Mouse (Mus musculus) olfactory bulb, adult 2 months (tissue): ENCODE results near the gene Anxa8. TPM values are rescaled to one million over a fixed set of nuclear protein-coding genes. Genes with fewer than 3 reads are reported as not detected.

Experiments used
- H3K27ac ChIP-seq: fragments of 200-500 bp; 2 replicates; pipeline ENCODE4 v1.5.1; 2012; ENCODE audit warnings: low read depth, low read length; ENCODE audit not compliant: insufficient read depth
- H3K4me1 ChIP-seq: fragments of 200-500 bp; 2 replicates; pipeline ENCODE4 v1.6.1; 2012; ENCODE audit warnings: low read length; ENCODE audit not compliant: control insufficient read depth, insufficient read depth
- H3K4me3 ChIP-seq: fragments of 200-500 bp; 2 replicates; pipeline ENCODE4 v1.5.1; 2012; ENCODE audit warnings: mild to moderate bottlenecking, low read depth, low read length, moderate library complexity; ENCODE audit not compliant: insufficient read depth
- CTCF ChIP-seq: fragments of 200-500 bp; IDR thresholded peaks from 2 replicates; pipeline ENCODE4 v1.5.1; 2012; ENCODE audit warnings: low read depth, mild to moderate bottlenecking, low read length, moderate library complexity; ENCODE audit not compliant: insufficient read depth
- POLR2A ChIP-seq: fragments of 200-500 bp; IDR thresholded peaks from 2 replicates; pipeline ENCODE4 v1.6.1; 2012; ENCODE audit warnings: mild to moderate bottlenecking, low read depth, low read length, moderate library complexity; ENCODE audit not compliant: insufficient read depth
- WGBS: fragments of 180-500 bp; shearing (Covaris S2); methylation state at CpG from one replicate; pipeline ENCODE4 v1.1.7; 2018; 5-methylcytosine and 5-hydroxymethylcytosine counted together
- polyA plus RNA-seq: library from polyadenylated mRNA; stranded (reverse); fragments of >200 nt; gene quantifications from 2 replicates; pipeline ENCODE4 v1.2.4, GENCODE M21; 2012; ENCODE audit warnings: low replicate concordance; ENCODE audit not compliant: missing spikeins, insufficient read depth, insufficient read length

Anxa8 gene
- polyA plus RNA-seq, 1 experiment = not detected

DNA sequence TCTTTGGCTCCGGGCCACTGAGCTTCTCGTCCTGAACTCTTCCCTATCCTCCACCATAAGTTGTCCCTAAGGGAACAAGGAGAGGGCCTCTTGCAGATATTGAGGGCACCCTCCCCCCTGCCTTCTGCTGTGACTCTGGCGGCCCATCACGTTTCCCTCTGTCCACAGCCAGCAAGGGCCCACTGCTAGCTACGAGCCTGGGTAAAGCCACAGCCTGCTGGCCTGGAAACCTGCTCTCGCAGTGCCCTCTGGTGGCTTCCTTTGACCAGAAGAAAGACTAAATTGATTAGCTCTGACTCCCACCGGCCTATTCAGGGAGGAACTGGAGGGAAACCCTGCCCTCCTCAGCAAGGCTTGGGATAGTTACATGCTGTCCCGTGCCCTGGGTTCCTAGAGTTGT lies 19.1 kb downstream of the Anxa8 start:
- H3K27ac ChIP-seq = no peak overlapping the region
- 30% methylated on average over 8 of the region's 8 CpGs for WGBS
- H3K4me1 ChIP-seq = no peaks in the 10 kb centered on the region
- TF ChIP-seq POLR2A (no peak), CTCF (peak; percentile 8; the same call in 1 of the 2 replicates)
- H3K4me3 ChIP-seq = no peak overlapping the region

- no peak overlapping the region for H3K4me3 ChIP-seq
- H3K27ac ChIP-seq = no peak overlapping the region
- 64% methylated on average over 12 of the region's 12 CpGs for WGBS
- TF ChIP-seq CTCF = peak; percentile 7; the same call in 1 of the 2 replicates
- no peak for TF ChIP-seq POLR2A
- no peaks in the 10 kb centered on the region for H3K4me1 ChIP-seq
Observed at GRCm38 (mm10) chr14:34106389-34107062, 20.7 kb downstream of the Anxa8 start.

- H3K4me3 ChIP-seq = no peak overlapping the region
- WGBS = 84% methylated on average over 4 of the region's 4 CpGs
- H3K4me1 ChIP-seq = no peaks in the 10 kb centered on the region
- TF ChIP-seq POLR2A (no peak), CTCF (no peak)
- no peak overlapping the region for H3K27ac ChIP-seq
Observed at GRCm38 (mm10) chr14:34107594-34107993, 21.8 kb downstream of the Anxa8 start.

GRCm38 (mm10) chr14:34114311-34114710 lies 28.5 kb downstream of the Anxa8 start:
- Histone ChIP-seq H3K4me3 (no peak overlapping the region), H3K27ac (no peak overlapping the region), H3K4me1 (no peaks in the 10 kb centered on the region)
- WGBS = 89% methylated on average over 4 of the region's 4 CpGs
- TF ChIP-seq POLR2A = no peak
- no peak for TF ChIP-seq CTCF

DNA sequence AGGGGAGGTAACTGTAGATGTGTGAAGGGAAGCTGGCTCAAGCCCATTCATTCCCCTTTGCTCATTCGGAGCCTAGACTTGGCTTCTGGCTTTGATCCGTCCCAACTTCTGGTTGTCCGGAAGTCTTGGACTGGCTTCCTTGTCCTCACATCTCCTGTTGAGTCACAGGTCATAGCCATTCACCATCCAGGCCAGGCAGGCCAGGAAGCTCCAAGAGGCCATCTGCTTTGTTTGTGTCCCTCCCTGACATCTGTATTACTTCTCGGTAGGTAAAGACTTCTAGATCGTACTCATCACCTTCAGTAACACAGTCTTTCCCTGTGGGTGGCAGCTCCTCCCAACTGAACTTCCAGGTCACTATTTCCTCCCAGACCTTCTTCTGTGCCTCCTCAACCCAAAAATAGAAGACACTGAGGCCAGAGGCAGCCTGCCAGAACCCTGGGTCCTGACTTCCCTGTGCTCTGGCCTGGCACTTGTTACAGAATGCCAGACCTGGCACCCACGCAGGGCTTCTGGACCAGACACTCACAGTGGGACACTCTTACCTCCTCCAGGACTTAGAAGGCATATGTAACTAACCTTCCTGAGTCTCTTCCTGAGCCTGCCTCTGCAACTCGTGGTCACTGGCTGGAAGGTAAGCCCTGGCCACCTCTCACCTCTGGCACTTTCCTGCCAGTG lies 33.4 kb downstream of the Anxa8 start:
- no peak for TF ChIP-seq CTCF
- TF ChIP-seq POLR2A = no peak
- no peaks in the 10 kb centered on the region for H3K4me1 ChIP-seq

GRCm38 (mm10) chr14:34120016-34120910 lies 34.5 kb downstream of the Anxa8 start:
- Histone ChIP-seq H3K4me3 (no peak overlapping the region), H3K27ac (no peak overlapping the region), H3K4me1 (no peaks in the 10 kb centered on the region)
- TF ChIP-seq POLR2A (no peak), CTCF (no peak)
- WGBS = 84% methylated on average over 12 of the region's 12 CpGs

More for the DNA sequence above, 33.4 kb downstream of the Anxa8 start:
- H3K27ac ChIP-seq = no peak overlapping the region
- 73% methylated on average over 7 of the region's 7 CpGs for WGBS
- no peak overlapping the region for H3K4me3 ChIP-seq

GRCm38 (mm10) chr14:34120923-34121351 lies 35.2 kb downstream of the Anxa8 start:
- no peak overlapping the region for H3K4me3 ChIP-seq
- WGBS = 97% methylated on average over 3 of the region's 3 CpGs
- TF ChIP-seq POLR2A (no peak), CTCF (no peak)
- H3K4me1 ChIP-seq = no peaks in the 10 kb centered on the region
- no peak overlapping the region for H3K27ac ChIP-seq

DNA sequence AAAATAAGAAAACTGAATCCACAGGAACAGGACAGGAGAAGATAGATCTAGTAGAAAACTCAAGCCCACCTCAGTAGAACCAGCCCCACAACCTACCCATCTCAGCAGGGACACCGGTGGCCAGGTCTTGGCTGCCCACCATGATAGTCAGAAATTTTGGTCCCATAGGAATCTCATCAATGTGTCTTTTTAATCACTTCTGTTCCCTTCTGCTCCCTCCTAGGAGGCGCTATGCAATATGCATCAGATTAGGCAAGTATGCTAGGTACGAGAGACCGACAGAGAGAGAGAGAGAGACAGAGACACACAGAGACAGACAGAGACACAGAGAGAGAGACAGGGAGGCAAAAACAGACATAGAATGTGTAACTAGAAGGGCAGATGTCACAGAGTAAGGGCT lies 35.9 kb downstream of the Anxa8 start:
- TF ChIP-seq POLR2A = no peak
- no peak for TF ChIP-seq CTCF
- WGBS = 92% methylated on average over 4 of the region's 4 CpGs
- H3K4me3 ChIP-seq = no peak overlapping the region
- H3K4me1 ChIP-seq = no peaks in the 10 kb centered on the region
- no peak overlapping the region for H3K27ac ChIP-seq
